Mouse (Mus musculus) midbrain, embryonic 14.5 days (tissue): ENCODE measurements around the gene Irak3. TPM values are rescaled to one million over a fixed set of nuclear protein-coding genes. Genes with fewer than 3 reads are reported as not detected.

ENCODE experiments used
- polyA plus RNA-seq: library from polyadenylated mRNA; unstranded; fragments of >200 nt; fragmentation: Nextera tagmentation; extraction: Ambion mirVana; gene quantifications from 2 replicates; pipeline ENCODE4 v1.2.1, GENCODE M21; 2014

Gene Irak3
- polyA plus RNA-seq, 1 experiment from 2014 or later, result 0.45 TPM

Other genes starting within 250 kb of the Irak3 start
- 1.1 and 2.9 TPM in 2 replicates for gene Helb, start 89.1 kb downstream of the Irak3 start, polyA plus RNA-seq
- 104 and 107 TPM in 2 replicates for gene Tmbim4, start 540 bp downstream of the Irak3 start, polyA plus RNA-seq
- gene Llph, start 24.9 kb upstream of the Irak3 start, polyA plus RNA-seq, result 39.6 and 40.7 TPM in 2 replicates